Mouse (Mus musculus) megakaryocyte, embryonic 14.5 days (primary cell): ENCODE data around the gene Snap91.

ENCODE experiments used
- FLI1 ChIP-seq: IDR thresholded peaks from 2 replicates; pipeline ENCODE4 v1.6.1; 2012; ENCODE audit warnings: low read length, inconsistent platforms, mixed read lengths
- GATA1 ChIP-seq: IDR thresholded peaks from 3 replicates; pipeline ENCODE4 v1.6.1; 2012; ENCODE audit warnings: mixed read lengths, low read length, inconsistent platforms, borderline replicate concordance

DNA sequence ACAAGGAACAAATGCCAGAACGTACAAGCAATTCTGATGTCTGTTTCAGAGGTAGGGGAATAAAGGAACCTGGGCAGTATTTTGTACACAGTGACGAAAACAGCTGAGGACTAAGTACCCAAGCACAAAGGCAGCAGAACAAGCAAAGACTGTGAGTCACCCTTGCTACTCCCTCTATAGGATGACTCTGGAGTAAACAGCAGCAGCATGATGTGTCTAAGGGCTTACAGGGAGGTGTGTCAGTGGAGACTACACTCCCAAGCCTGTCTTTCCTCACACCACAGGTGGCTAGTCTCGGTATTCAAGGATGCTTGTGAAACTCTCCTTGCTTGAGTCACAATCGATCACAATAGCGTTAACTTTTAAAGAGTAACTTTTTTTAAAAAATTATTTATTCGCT lies 66.1 kb downstream of the Snap91 start:
- no peak for TF ChIP-seq GATA1
- TF ChIP-seq FLI1 = no peak
